Mouse (Mus musculus): ENCODE data around the gene Suclg2.
"Not testable (repeated sequence)": the region's sequence is repeated elsewhere in the genome, so short reads cannot be mapped to it uniquely, and the experiment has no call there.

Suclg2 gene

DNA sequence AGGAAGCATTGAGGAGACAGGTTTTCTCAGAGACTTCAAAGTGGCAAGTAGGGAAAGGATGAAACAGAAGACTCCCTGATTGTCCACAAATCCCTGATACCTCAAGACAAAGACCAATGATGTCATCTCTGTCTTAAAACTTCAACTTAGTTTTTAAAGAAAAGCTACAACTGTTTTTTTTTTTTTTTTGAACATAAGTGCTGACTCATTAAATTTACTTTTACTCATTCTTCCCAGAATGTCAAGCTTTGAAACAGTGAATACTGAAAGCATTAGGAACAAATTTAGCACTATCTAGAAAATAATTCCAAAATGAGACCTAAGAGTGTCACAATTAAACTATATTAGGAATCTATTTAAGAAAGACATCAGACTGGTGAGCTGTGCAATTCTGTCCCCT is 98.8 kb downstream of the Suclg2 start:
- no peak for DNase-seq

DNA sequence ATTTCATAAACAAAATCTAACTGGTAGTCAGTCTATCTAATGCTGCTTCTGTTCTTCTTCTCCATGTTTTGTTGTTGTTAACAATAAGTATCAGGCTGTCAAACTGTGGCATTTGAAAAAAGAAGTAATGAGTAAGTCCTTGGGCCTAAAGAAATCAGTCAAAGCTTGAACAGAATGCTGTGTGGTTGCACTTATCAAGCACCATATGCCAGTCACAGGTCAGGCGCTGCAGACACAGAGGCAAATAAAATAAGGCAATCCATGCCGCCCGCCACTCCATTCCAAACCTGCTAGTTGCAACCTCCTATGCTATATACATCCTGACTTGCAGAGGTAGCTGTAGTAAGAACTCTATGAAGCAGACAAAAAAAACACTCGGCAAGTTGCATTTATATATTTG is 100.2 kb downstream of the Suclg2 start:
- DNase-seq = no peak

DNA sequence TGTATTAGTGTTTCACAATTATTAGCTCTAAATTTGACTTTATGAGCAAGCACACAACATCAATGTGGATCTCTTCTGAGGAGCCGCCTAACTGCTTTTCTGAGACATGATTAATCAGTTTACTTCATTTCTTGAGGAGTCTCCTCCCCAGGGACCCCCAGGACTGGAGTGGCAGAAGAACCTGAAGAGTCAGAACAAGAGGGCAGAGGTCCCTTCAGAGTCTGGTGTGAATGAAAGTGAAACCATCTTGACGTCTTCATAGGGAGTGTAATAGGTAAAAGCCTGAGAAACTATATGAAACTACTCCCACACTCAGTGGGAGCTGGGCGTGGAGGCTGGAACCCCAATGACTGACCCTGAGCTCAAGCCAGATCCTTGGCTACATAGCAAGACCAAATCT is 105.4 kb downstream of the Suclg2 start:
- no peak for DNase-seq

DNA sequence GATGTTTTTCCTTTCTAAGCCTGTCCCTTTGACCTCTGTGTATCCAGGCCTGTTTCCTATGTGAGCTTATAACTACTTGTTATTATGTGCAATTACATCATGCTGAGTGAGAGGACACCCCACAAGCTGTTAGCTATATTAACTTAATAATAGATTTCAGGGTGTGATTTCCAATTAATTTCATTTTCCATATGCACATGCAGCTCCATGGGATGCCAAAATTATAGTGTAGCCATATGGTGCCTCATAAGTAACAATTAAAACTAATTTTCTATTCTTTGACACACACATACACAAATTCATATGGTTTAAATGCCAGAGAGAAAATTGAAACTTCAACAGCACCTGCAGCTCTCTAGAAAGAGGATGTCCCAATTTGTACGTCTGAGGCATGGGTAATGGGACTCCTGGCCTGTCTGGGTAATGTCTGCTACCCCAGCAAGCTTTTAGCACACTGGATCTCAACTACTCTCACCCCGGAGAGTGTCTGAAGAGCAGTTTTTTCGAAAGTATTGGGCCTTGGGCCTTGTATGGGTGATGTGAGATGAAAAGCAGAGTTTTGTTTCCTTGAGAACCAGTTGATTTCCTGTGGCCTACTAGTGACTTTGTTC is 106.1 kb downstream of the Suclg2 start:
- DNase-seq = no peak

DNA sequence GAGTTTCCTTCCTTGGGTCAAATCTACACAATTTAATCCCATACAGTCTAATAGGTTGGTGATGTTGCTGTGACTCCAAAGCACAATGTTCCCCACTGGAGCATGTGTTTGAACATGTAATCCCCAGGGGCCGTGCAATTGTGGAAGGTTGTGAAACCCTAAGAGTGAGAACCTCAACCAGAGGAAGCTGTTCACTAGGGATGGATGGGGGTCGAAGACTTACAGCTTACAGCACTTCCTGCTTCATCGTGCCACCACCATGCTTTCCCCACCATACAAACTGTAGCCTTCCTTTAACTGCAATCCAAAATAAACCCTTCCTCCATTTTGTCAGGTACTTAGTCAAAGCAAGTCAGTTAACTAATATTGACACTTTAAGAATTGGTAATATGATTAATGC is 107.5 kb downstream of the Suclg2 start:
- no peak for DNase-seq

DNA sequence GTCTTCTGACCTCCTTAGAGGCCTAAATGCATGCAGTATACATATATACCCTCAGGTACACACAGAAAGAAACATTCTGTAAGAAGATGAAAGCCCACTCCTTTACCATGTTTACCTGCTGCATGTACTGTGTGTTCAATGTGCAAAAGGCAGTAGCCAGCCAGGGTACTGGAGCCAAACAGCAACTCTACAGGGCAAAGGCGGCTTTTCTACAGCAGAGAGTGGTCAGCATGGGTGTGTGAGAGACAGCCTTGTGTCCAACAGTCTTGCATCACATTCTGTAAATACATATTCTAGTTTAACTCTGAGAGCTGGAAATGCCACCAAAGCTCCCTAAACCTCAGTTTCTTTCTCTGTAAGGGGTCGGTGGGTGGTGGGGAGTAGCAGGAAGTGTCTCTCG is 110.5 kb downstream of the Suclg2 start:
- no peak for DNase-seq

DNA sequence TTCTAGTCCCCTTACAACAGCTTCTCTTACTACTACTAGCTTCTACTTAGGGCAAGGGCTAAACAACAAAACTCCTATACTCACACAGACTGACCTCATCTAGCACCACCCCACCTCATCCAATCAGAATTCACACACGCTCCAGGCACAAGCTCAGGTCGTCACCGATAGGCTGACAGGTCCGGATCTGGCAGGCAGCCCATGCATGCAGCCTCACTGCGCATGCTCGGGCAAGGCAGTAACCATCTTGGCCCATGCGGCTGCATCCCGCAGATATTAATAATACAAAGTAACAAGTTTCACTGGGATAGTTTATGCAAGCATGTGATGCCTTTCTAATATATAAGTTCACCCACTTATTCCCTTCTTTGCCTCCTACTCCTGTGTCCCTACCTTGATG is 117.9 kb downstream of the Suclg2 start:
- not testable (repeated sequence) for DNase-seq

DNA sequence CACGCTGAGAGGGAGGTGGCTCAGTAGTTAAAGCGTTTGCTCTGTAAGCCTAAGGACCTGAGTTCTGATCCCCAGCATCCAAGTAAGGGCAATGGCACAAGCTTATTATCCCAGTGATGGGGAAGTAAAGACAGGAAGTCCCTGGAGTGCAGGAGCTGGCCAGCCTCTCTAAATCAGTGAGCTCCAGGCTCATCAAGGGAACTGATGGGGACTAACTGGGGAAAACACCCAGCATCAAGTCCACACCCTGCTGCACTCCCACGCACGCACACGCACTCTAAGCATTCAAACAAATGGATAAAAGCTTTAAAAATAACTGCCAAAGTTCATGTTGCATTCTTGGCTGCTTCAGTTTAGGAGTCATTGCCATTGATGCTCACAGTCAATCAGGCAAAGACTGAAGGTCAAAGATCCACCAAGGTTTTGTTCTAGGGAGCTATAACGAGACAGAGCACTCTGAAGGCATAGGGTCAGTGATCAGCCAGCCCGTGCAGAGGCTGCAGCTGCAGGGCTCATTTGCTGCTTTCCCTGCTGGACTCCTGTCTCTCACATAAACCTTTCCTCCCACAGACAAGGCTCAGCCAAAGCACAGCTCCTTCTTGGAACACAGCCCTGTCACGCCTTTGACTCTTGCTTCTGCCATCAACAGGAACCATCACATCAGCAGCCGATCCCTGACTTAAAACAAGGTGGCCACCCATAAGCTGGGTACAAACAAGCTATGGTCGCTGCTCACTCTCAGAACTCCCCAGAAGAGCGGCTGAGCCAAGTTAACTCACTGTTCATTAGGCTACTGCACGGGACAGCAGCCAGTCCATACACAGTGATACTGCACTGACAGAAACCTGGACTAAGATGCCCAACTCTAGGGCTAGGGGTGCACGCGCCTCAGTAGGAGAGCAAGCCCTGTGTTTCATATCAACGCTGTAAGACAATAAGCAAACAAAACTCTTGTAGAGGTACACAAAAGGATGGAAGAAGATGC is 121.5 kb downstream of the Suclg2 start:
- DNase-seq = no peak

DNA sequence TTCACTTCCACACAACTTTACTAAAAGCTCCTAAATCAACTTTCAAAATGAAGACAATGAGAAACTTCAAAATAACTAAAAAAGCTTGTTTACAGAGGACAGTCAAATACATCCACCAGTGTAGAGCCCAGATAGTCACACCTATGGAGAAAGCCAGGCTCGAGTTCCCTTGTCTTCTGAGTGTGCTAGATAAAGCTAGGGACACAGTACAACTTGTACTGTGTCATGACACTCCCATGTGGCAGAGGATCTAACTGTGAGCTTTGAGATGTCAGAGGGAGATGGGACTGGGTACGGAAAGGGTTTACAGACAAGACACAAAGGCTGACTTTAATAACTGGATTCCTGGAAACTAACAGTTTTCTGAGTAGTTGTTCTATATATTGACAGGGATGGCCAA is 122.7 kb downstream of the Suclg2 start:
- no peak for DNase-seq

DNA sequence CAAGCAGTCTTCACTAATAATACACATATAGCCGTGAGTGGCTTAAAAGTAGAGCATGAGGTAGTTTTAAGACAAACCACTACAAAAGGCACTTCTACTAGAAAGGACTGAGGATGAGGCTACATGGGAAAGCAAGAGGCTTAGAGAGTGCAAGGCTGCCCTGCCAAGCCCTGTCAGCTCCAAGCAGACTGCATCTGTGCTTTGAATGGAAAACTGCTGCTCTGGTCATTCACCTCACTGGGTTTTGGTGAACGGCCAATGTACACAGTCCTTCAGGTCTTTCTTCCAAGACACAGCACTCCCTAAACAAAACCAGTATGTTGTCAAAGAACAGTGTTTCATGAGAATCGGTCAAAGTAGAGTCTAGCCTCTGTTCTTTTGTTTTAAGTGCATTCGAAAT is 124.4 kb downstream of the Suclg2 start:
- DNase-seq = no peak

DNA sequence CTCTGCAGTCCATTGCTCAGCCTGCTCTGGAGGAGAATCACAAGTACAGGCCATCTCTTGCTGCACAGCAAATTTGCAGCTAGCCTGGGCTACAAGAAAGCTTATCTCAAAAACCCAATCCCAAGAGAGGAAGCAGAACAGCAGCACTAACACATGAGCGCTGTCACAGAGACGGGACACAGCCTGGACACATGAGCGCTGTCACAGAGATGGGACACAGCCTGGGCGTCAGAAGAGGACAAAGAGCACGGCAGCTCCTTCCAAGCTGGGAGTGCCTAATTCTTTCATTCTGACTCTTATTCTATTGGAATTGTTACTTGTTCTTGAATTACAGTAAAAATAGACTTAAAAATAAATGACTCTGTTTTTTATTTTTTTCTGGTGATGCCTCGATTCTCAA is 126.2 kb downstream of the Suclg2 start:
- DNase-seq = no peak

DNA sequence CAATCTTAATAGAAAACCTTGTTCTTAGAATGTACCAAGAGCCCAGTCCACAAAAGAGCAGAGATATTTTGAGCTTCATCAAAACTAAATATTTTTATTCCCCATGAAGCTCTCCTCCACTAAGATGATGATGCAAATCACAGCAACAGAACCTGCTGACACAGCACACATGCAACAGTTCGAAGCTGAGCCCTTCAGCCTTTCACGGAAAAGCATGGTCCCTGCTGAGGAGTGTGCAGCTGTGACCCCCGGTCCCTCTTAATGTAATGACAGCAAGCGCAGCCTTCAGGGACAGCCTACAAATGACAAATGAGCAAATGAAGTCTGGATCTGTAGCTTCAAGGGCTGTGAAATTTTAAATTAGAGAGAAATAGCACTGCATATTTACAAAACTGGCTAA is 128.1 kb downstream of the Suclg2 start:
- DNase-seq = no peak

DNA sequence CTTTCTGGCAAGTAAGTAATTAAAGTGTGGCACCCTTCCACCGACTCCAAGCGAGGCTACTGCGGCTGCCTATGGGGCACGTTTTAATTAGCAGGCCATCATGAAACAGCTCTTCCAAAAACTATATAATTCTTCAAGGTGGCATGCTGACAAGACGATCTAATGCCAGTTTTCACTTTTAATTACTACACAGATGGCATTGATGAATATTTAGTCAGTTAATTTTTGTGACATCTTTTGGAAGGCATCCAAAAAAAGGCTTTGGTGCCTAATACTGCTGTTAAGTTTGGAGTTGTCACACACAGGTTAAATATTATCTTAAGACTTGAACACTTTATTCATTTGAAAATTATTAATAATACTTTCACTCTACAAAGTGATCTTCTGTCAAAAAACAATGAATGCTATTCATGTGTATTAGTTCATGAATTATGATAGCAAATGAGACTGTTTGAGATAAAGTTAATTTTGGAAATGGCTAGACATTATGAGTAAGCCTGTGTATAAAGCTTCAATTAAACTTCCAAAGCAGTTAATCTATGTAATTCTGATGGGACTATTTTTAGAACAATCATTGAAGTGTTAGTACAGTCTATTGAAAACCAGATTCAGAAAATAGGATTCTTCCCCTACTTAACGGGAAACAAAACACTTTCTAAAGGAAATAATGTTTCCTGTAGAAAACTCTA is 131.3 kb downstream of the Suclg2 start:
- no peak for DNase-seq

DNA sequence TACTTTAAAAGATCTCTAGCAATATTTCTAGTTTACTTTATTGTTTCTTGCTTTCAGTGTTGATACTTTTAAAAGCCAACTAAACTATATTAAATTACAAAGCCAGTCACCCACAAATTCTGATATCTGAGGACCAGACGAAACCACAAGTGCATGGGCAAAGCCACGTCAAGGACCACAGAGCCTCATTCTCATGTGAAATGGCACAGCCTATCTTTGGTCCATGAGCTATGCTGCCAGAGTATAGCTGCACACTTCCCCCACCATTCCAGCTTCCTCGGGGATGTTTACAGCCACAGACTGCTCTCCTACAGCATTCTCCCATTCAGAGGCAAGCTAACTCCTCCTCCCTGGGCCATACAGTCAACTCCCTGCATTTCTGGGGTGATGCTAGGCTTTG is 136.7 kb downstream of the Suclg2 start:
- no peak for DNase-seq

DNA sequence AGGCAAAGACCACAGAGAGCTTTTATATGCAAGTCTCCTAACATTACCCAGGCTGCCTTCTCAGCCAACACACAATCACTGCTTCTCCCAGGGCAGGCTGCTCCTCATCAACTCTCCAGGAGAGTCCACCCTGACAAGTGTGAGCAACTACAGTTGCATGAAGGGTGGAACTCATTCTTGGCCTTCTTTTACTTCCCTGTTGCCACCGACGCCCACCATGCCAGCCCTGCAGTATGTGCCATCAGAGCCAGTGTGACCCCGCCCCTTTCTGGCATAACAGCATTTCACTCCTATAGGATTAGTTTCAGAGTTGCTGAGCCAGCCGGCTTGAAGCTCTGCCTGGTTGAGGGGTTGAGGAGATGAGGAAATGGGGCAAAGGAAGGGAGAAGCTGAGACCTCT is 138.8 kb downstream of the Suclg2 start:
- no peak for DNase-seq

DNA sequence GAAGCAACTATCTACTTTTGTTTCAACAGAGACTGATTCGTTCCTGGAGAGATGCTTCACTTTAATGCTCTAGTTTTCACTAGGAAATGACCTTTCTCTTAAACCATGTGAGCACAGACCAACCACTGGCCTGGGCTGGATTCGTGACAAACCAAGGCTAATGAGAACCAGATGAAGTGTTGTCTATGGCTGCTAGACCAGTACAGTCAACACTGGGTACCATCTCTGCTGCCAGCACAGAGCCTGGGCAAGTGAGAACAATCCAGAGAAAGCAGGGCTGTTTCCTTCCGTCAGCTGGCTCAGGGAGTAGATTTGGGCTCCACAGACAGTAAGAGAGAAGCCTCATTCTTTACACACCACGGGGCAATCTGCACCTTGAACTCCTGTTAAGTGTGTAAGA is 143.1 kb downstream of the Suclg2 start:
- DNase-seq = no peak

DNA sequence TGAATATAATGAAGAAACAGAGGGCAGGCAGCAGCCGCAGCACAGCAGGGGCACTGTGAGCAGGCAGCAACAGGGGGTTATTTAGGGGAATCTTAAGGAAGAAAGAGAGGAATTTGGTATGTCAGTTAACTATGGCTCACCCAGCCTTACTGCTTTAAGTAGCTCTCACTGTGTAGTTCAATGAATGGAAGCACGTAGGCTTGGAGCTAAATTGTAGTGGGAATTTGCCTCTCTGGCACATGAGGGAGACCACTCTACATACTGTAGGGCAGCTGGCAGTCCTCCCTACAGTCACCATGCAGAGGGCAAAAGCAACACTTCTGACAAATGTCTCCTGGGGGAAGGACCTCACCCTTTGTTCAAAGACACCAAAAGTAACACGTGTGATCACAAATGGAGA is 143.7 kb downstream of the Suclg2 start:
- DNase-seq = no peak

DNA sequence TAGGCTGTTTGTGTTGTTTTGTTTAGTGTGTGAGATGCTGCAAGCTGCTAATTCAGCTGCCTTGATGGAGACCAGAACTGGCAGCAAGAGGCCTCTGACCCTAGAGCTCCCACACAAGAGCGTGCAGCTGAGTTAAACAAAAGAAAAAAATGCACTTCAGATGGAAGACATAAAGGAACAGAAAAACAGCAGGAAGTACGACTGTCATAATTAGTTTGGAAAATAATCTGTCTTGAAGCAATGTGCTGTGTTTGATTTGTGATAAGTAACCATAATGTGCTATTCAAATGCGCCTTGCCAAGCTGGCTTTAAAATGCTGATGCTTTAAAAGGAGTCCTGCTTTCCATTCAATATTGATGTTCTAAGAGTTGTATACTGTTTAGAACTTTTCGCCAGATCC is 144.2 kb downstream of the Suclg2 start:
- no peak for DNase-seq

DNA sequence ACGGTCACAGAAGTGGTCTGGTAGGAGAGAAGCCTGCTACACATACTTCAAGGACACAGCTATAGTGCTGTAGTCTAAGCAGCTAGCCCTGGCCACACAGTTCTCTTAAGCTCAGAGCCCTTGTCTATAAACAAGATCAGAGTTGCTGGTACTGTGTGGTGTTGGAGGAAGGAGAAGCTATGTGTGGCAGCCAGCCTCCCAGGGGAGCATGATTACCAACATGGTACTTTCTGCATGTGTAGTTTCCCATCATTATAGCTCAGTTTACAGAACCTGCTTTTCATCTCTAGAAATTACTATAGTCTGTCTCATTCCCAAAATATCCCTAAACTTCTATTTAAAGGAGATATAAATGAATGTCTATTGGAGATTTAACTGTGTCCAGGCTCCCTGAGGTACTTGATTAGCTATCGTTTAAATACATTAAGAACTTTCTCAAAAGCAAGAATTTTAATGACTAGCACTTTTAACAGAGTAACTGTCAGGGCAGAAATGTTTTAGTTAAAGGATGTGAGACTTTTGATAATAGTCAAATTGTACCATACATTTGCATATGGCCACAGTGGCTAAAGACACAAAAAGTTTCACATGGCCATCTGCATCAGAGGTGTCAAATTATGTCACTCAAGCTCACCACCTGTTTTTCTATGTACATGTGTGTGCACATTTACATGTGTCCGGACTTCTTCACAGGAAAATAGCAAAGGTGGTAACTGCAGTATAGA is 145.4 kb downstream of the Suclg2 start:
- no peak for DNase-seq

DNA sequence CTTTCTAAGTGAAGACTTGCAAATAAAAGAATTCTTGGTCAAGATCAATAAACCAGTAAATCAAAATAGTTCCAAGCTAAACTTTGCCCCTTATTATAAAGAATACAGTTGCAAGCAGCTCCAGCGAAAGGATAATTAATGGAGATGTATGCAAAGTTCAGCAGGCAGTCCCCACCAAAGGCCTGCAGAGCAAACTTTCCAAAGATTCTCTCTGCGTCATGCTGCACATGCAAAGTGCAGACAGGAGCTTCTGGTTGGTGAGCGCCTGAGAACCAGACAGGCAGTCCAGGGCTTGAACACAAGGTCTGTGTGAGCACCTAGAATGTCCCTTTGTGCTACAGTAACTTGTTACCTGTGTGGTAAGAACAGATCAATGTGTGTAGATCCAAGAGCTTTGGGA is 147.0 kb downstream of the Suclg2 start:
- no peak for DNase-seq

DNA sequence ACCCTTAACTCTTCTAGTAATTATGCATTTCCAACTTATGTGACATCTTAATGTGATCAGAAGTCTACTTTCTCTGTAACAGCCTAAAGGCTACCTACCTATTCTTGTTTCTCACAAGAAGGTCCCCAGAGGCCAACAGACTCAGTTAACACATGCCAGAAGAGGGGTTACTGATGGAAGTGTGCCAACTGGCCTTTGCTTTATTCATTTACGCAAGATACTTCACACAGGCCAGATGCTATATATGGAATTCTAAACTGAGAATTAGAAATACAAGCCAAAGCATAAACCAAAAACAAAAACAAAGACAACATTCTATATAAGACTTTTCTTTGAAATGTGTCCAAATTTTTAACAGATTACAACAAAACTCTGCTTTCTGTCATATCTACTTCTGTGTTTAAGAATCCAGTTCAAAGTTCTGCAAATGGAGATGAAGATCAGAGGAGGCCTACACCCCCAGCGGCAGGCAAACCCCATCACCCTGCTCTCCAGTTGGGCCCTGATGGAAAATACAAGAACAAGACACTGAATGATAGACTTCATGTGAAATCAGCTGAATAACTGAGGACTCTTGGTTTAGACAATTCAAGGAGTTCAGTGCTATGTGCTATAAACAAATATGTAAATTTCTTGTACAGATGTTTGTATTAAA is 155.1 kb downstream of the Suclg2 start:
- no peak for DNase-seq

DNA sequence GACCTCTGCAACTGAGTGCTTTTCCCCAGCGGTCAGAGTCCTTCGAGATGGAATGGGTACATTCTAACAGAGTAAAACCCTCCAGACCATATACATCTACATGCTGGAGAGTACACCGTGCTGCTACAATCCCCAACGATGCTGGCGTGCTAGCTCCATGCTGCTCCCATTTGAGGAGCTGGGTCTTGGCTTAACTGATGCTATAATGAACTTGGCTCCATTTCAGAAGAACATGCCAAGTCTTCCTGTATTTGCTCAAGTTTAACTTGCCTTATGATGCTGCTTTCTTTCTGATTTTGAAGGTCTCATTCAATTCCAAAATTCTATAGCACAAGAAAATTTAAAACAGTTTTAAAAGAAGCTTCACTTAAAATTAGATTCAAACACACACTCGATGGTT is 162.3 kb downstream of the Suclg2 start:
- DNase-seq = no peak
